Mouse (Mus musculus) limb, embryonic 13.5 days (tissue): ENCODE measurements around the gene Dnah8. TPM values are rescaled to one million over a fixed set of nuclear protein-coding genes. Genes with fewer than 3 reads are reported as not detected.

Experiments
- ATAC-seq: fragments of 200-750 bp; cut with Nextera tagmentation; 2 replicates; pipeline ENCODE4 v1.8.0; 2017; ENCODE audit warnings: low read depth, moderate number of reproducible peaks, moderate TSS enrichment; ENCODE audit not compliant: low FRiP score
- H3K27ac ChIP-seq: fragments of 300-500 bp; sonication (generic); 2 replicates; pipeline ENCODE4 v1.5.1; 2015; ENCODE audit warnings: inconsistent platforms, mild to moderate bottlenecking, moderate library complexity
- H3K27me3 ChIP-seq: fragments of 300-500 bp; sonication (generic); 2 replicates; pipeline ENCODE4 v1.6.1; 2015; ENCODE audit warnings: mild to moderate bottlenecking, inconsistent platforms
- H3K36me3 ChIP-seq: fragments of 300-500 bp; sonication (generic); 2 replicates; pipeline ENCODE4 v1.6.1; 2015; ENCODE audit warnings: inconsistent platforms, mild to moderate bottlenecking, moderate library complexity
- H3K4me1 ChIP-seq: fragments of 300-500 bp; sonication (generic); 2 replicates; pipeline ENCODE4 v1.6.1; 2015; ENCODE audit warnings: inconsistent platforms
- H3K4me2 ChIP-seq: fragments of 300-500 bp; sonication (generic); replicated peaks from 2 replicates; pipeline ENCODE4 v1.6.1; 2015; ENCODE audit warnings: inconsistent platforms, mild to moderate bottlenecking, moderate library complexity
- H3K4me3 ChIP-seq: fragments of 300-500 bp; sonication (generic); 2 replicates; pipeline ENCODE4 v1.5.1; 2015; ENCODE audit warnings: moderate library complexity, mild to moderate bottlenecking, inconsistent platforms
- H3K9ac ChIP-seq: fragments of 300-500 bp; sonication (generic); 2 replicates; pipeline ENCODE4 v1.6.1; 2015; ENCODE audit warnings: mild to moderate bottlenecking, inconsistent platforms
- H3K9me3 ChIP-seq: fragments of 300-500 bp; sonication (generic); 2 replicates; pipeline ENCODE4 v1.6.1; 2016; ENCODE audit warnings: inconsistent platforms
- WGBS: fragments of 180-500 bp; shearing (Covaris S2); methylation state at CpG from one replicate; pipeline ENCODE4 v1.1.7; 2015; 5-methylcytosine and 5-hydroxymethylcytosine counted together
- polyA plus RNA-seq: library from polyadenylated mRNA; unstranded; fragments of >200 nt; fragmentation: Nextera tagmentation; extraction: Ambion mirVana; gene quantifications from 2 replicates; pipeline ENCODE4 v1.2.1, GENCODE M21; 2015

Gene Dnah8
- polyA plus RNA-seq, 1 experiment from 2014 or later: 1.1 TPM

DNA sequence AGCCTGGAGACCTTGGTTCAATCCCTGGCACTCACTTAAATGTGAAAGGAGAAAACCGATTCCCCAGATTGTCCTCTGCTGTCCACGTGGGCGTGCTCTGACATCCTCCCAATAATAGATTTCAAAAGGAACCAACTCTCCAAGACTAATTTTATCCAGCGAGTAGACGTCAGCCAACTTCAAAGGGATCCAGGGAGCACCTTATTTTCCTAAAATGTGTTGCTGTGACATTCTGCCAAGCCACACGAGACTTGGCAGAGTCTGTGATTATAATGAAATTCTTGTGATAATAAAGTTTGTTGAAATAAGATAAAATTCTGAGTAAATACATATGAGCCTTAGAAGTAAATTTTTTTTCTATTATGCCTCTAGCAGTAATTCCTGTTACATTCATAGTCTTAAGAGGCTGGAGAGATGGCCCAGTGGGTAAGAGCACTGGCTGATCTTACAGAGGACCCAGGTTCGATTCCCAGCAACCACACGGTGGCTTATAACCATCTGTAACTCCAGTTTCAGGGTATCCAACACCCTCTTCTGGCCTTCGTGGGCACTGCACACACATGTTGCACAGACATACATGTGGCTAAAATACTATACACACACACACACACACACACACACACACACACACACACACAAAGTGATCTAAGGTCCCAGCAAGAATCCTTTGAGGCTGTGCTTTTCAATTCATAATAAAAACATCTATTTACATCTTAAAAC lies 51.0 kb downstream of the Dnah8 start:
- no peak overlapping the region for H3K4me2 ChIP-seq
- no peak overlapping the region for H3K27ac ChIP-seq
- no peaks in the 10 kb centered on the region for H3K27me3 ChIP-seq
- H3K4me1 ChIP-seq: no peaks in the 10 kb centered on the region
- 89% methylated on average over 9 of the region's 9 CpGs for WGBS
- H3K4me3 ChIP-seq: no peak overlapping the region
- no peak overlapping the region for H3K9ac ChIP-seq
- peaks cover 7% of the 10 kb centered on the region; the same call in 1 of the 2 replicates for H3K9me3 ChIP-seq
- H3K36me3 ChIP-seq: no peaks in the 10 kb centered on the region
- ATAC-seq: no peak

GRCm38 (mm10) chr17:30678523-30678922 lies 54.4 kb downstream of the Dnah8 start:
- no peaks in the 10 kb centered on the region for H3K36me3 ChIP-seq
- WGBS: 90% methylated on average over 10 of the region's 10 CpGs

DNA sequence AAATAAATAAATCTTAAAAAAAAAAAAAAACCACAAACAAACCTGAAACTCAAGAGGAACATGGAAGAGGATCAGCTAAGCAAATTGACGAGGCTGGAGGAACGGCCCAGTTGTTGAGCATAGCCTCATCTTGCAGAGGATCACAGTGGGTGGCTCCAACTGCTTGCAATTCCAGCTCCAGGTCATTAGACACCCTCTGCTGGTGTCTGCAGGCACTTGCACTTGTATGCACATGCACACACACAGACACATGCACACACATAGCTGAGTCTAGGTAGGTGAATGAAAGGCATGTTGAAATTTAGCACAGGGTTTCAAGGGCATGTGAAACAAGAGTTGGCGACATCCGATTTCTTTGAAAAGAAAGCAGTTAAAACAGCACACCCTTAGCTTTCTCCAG lies 55.5 kb downstream of the Dnah8 start:
- Histone ChIP-seq H3K27me3 (no peaks in the 10 kb centered on the region), H3K27ac (no peak overlapping the region), H3K4me3 (no peak overlapping the region), H3K4me2 (no peak overlapping the region), H3K9ac (no peak overlapping the region), H3K9me3 (peaks cover 3% of the 10 kb centered on the region; the same call in 1 of the 2 replicates), H3K4me1 (no peaks in the 10 kb centered on the region), H3K36me3 (no peaks in the 10 kb centered on the region)
- ATAC-seq: no peak
- 88% methylated on average over 4 of the region's 4 CpGs for WGBS

More at GRCm38 (mm10) chr17:30678523-30678922, 54.4 kb downstream of the Dnah8 start:
- no peak overlapping the region for H3K27ac ChIP-seq
- H3K9ac ChIP-seq: no peak overlapping the region
- no peak for ATAC-seq
- H3K9me3 ChIP-seq: peaks cover 3% of the 10 kb centered on the region; the same call in 1 of the 2 replicates
- H3K4me1 ChIP-seq: no peaks in the 10 kb centered on the region
- H3K4me2 ChIP-seq: no peak overlapping the region
- no peaks in the 10 kb centered on the region for H3K27me3 ChIP-seq
- no peak overlapping the region for H3K4me3 ChIP-seq

DNA sequence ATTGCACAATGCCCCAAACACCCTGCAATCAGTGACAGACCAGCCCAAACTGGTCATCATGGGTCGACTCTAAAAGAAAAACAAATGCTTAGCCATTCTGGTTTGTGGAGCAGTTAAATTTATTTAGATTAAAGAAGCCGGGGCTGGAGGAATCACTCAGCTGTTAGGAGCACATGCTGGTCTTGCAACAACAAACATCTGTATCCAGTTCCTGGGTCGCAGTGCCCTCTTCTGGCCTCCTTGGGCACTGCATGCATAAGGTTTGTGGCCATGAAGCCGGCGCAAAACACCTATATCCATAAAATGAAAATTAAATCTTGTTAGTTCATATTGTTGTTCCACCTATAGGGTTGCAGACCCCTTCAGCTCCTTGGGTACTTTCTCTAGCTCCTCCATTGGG lies 57.5 kb downstream of the Dnah8 start:
- WGBS: 23% methylated on average over 5 of the region's 5 CpGs
- H3K36me3 ChIP-seq: no peaks in the 10 kb centered on the region

DNA sequence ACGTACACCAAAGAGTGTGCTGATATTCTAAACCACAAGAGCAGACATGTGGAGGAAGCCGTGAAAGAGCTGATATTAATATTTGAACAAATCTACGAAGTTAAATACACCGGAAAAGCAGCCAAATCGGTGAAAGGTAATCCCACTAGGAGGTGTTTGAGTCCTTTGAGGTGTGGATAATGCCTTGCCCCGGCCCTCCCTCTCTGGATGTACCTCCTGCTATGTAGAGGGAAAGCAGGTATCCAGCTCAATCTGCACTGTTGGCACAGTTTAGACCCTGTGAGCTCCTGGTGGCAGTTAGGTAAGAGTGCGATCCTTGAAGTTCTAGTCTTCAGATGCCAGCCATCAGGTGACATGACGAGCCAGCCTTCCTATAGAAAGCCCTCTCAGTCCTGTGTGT lies 66.0 kb downstream of the Dnah8 start:
- Histone ChIP-seq H3K36me3 (no peaks in the 10 kb centered on the region), H3K9ac (no peak overlapping the region), H3K27me3 (no peaks in the 10 kb centered on the region), H3K27ac (no peak overlapping the region), H3K4me3 (no peak overlapping the region), H3K9me3 (no peaks in the 10 kb centered on the region), H3K4me1 (peaks cover 5% of the 10 kb centered on the region; the same call in 1 of the 2 replicates), H3K4me2 (no peak overlapping the region)
- no peak for ATAC-seq
- WGBS: 88% methylated on average over 8 of the region's 8 CpGs

More for the DNA sequence above, 57.5 kb downstream of the Dnah8 start:
- H3K27ac ChIP-seq: no peak overlapping the region
- peaks cover 3% of the 10 kb centered on the region; the same call in 1 of the 2 replicates for H3K9me3 ChIP-seq
- H3K27me3 ChIP-seq: no peaks in the 10 kb centered on the region
- no peaks in the 10 kb centered on the region for H3K4me1 ChIP-seq
- H3K9ac ChIP-seq: no peak overlapping the region
- ATAC-seq: no peak
- no peak overlapping the region for H3K4me3 ChIP-seq
- H3K4me2 ChIP-seq: no peak overlapping the region

DNA sequence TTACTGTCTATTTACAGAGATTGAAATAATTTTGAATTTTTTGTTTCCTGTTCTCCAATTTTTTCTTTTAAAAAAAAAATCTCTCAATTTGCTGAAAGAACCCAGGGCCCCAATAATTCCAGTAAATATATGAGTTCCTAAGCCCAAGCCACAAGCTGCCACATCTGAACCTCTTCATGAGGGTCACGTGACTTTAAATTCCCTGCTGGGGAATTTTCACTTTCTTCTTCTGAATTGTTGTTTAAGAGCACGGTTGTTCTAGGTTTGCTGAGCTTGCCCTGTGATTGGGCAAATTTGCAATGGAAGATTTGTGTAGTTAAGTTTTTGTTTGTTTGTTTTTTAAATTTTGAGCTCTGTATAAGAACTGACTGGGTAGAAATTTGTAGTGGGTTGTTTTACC lies 67.3 kb downstream of the Dnah8 start:
- Histone ChIP-seq H3K4me1 (peaks cover 5% of the 10 kb centered on the region; the same call in 1 of the 2 replicates), H3K27me3 (no peaks in the 10 kb centered on the region), H3K27ac (no peak overlapping the region), H3K36me3 (no peaks in the 10 kb centered on the region), H3K4me2 (no peak overlapping the region), H3K4me3 (no peak overlapping the region), H3K9me3 (no peaks in the 10 kb centered on the region), H3K9ac (no peak overlapping the region)
- 49% methylated on average over 2 of the region's 2 CpGs for WGBS
- ATAC-seq: no peak

DNA sequence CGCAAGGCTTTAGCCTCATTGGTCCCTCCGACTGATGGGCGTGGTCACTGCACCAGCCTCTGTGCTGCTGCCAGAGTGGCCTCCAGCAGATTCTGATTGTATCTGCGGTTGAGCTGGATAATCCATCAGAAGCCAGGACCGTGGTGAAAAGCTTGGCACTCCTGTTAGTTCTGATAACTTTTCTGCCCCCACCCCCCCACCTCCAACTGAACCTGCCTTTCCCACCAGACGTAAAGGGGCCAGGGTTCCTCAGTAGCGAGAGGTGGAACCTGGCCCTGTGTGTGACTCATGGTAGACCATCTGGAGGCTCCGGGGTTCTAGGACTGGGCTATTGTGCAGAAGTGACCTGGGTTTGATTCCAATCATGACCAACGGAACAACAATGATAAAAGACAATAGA lies 70.1 kb downstream of the Dnah8 start:
- Histone ChIP-seq H3K4me3 (no peak overlapping the region), H3K27ac (no peak overlapping the region), H3K27me3 (no peaks in the 10 kb centered on the region), H3K9me3 (no peaks in the 10 kb centered on the region), H3K4me2 (no peak overlapping the region), H3K36me3 (no peaks in the 10 kb centered on the region), H3K4me1 (no peaks in the 10 kb centered on the region), H3K9ac (no peak overlapping the region)
- 85% methylated on average over 9 of the region's 9 CpGs for WGBS
- ATAC-seq: no peak

- Histone ChIP-seq H3K27ac (no peak overlapping the region), H3K9me3 (no peaks in the 10 kb centered on the region), H3K4me2 (no peak overlapping the region), H3K4me3 (no peak overlapping the region), H3K4me1 (no peaks in the 10 kb centered on the region), H3K27me3 (no peaks in the 10 kb centered on the region), H3K36me3 (no peaks in the 10 kb centered on the region), H3K9ac (no peak overlapping the region)
- WGBS: 66% methylated on average over 3 of the region's 3 CpGs
- no peak for ATAC-seq
Measured at GRCm38 (mm10) chr17:30714732-30715131, 90.6 kb downstream of the Dnah8 start.

- Histone ChIP-seq H3K27me3 (no peaks in the 10 kb centered on the region), H3K4me3 (no peak overlapping the region), H3K36me3 (no peaks in the 10 kb centered on the region), H3K9ac (no peak overlapping the region), H3K4me1 (no peaks in the 10 kb centered on the region), H3K4me2 (no peak overlapping the region), H3K9me3 (no peaks in the 10 kb centered on the region), H3K27ac (no peak overlapping the region)
- 90% methylated on average over 7 of the region's 7 CpGs for WGBS
- ATAC-seq: no peak
Measured at GRCm38 (mm10) chr17:30718197-30718596, 94.0 kb downstream of the Dnah8 start.

- Histone ChIP-seq H3K27ac (no peak overlapping the region), H3K36me3 (no peaks in the 10 kb centered on the region), H3K4me3 (no peak overlapping the region), H3K9me3 (no peaks in the 10 kb centered on the region), H3K9ac (no peak overlapping the region), H3K27me3 (no peaks in the 10 kb centered on the region), H3K4me1 (no peaks in the 10 kb centered on the region), H3K4me2 (no peak overlapping the region)
- 82% methylated on average over 5 of the region's 5 CpGs for WGBS
- ATAC-seq: no peak
Measured at GRCm38 (mm10) chr17:30719031-30719430, 94.9 kb downstream of the Dnah8 start.

DNA sequence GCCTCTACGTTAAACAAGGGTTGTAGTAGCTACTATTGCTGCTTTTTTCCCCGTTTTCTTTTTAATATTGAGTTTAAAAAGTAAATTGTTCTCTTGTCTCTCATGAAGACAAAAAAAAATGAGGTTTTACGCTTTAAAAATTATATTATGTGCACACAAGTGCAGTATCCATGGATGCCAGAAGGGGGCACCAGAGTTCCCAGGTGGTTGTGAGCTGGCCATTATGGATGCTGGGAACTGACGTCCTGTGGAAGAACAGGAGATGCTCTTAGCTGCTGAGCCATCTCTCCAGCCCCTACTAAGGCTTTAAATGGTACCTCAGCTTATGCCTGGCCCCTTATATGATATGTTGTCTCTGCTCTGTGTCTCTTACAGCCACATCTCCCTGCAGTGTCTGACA lies 103.6 kb downstream of the Dnah8 start:
- Histone ChIP-seq H3K27ac (no peak overlapping the region), H3K27me3 (no peaks in the 10 kb centered on the region), H3K4me2 (no peak overlapping the region), H3K36me3 (no peaks in the 10 kb centered on the region), H3K4me3 (no peak overlapping the region), H3K9me3 (no peaks in the 10 kb centered on the region), H3K9ac (no peak overlapping the region), H3K4me1 (no peaks in the 10 kb centered on the region)
- WGBS: 56% methylated on average over 4 of the region's 4 CpGs
- ATAC-seq: no peak

- no peak for ATAC-seq
- Histone ChIP-seq H3K36me3 (no peaks in the 10 kb centered on the region), H3K9ac (no peak overlapping the region), H3K27ac (no peak overlapping the region), H3K4me1 (no peaks in the 10 kb centered on the region), H3K27me3 (no peaks in the 10 kb centered on the region), H3K4me3 (no peak overlapping the region), H3K4me2 (no peak overlapping the region), H3K9me3 (peaks cover 4% of the 10 kb centered on the region; the same call in 1 of the 2 replicates)
- 80% methylated on average over 3 of the region's 3 CpGs for WGBS
Measured at GRCm38 (mm10) chr17:30732736-30733135, 108.6 kb downstream of the Dnah8 start.

DNA sequence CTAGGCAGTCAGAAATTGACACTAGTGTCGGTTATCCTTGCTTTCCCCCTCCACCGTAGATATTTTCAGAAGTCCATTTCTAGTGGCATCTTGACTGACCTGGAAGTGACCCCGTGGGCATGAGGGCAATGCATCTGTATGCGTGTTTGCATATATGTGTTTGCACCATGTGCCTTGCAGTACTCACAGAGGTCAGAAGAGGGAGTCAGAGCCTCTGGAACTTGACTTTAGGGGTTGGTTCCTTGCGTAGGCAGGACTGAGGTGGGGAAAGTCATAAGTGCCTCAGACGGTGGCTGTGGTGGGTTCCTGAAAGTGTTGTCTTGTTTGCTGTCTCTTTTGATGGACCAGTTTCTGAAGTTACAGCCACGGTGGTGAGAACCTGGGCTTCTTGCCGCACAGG lies 110.6 kb downstream of the Dnah8 start:
- no peak for ATAC-seq
- WGBS: 85% methylated on average over 8 of the region's 8 CpGs

More for the DNA sequence above, 110.6 kb downstream of the Dnah8 start:
- Histone ChIP-seq H3K36me3 (no peaks in the 10 kb centered on the region), H3K27ac (no peak overlapping the region), H3K4me2 (no peak overlapping the region), H3K4me3 (no peak overlapping the region), H3K27me3 (no peaks in the 10 kb centered on the region), H3K4me1 (no peaks in the 10 kb centered on the region), H3K9ac (no peak overlapping the region), H3K9me3 (peaks cover 5% of the 10 kb centered on the region)
